Mouse (Mus musculus) embryonic facial prominence, embryonic 13.5 days (tissue): ENCODE data around the gene Gdpgp1. TPM values are rescaled to one million over a fixed set of nuclear protein-coding genes. Genes with fewer than 3 reads are reported as not detected.

Experiments
- ATAC-seq: fragments of 200-750 bp; cut with Nextera tagmentation; 2 replicates; pipeline ENCODE4 v1.8.0; 2017; ENCODE audit warnings: low read depth; ENCODE audit not compliant: insufficient number of reproducible peaks, insufficient read depth, low FRiP score, low TSS enrichment
- H3K27ac ChIP-seq: fragments of 300-500 bp; sonication (generic); 2 replicates; pipeline ENCODE4 v1.5.1; 2015; ENCODE audit warnings: moderate library complexity, mild to moderate bottlenecking, inconsistent platforms
- H3K27me3 ChIP-seq: fragments of 300-500 bp; sonication (generic); 2 replicates; pipeline ENCODE4 v1.6.1; 2015; ENCODE audit warnings: mild to moderate bottlenecking, inconsistent platforms
- H3K36me3 ChIP-seq: fragments of 300-500 bp; sonication (generic); 2 replicates; pipeline ENCODE4 v1.6.1; 2015; ENCODE audit warnings: mild to moderate bottlenecking, inconsistent platforms
- H3K4me1 ChIP-seq: fragments of 300-500 bp; sonication (generic); 2 replicates; pipeline ENCODE4 v1.6.1; 2015; ENCODE audit warnings: inconsistent platforms
- H3K4me2 ChIP-seq: fragments of 300-500 bp; sonication (generic); 2 replicates; pipeline ENCODE4 v1.6.1; 2015; ENCODE audit warnings: moderate library complexity, mild to moderate bottlenecking, inconsistent platforms
- H3K4me3 ChIP-seq: fragments of 300-500 bp; sonication (generic); 2 replicates; pipeline ENCODE4 v1.5.1; 2015; ENCODE audit warnings: mild to moderate bottlenecking, inconsistent platforms
- H3K9ac ChIP-seq: fragments of 300-500 bp; sonication (generic); 2 replicates; pipeline ENCODE4 v1.6.1; 2015; ENCODE audit warnings: mild to moderate bottlenecking, inconsistent platforms
- H3K9me3 ChIP-seq: fragments of 300-500 bp; sonication (generic); 2 replicates; pipeline ENCODE4 v1.6.1; 2016; ENCODE audit warnings: inconsistent platforms
- WGBS: fragments of 180-500 bp; shearing (Covaris S2); methylation state at CpG from one replicate; pipeline ENCODE4 v1.1.7; 2015; ENCODE audit warnings: mixed read lengths; 5-methylcytosine and 5-hydroxymethylcytosine counted together
- polyA plus RNA-seq: library from polyadenylated mRNA; unstranded; fragments of >200 nt; fragmentation: Nextera tagmentation; extraction: Ambion mirVana; gene quantifications from 2 replicates; pipeline ENCODE4 v1.2.1, GENCODE M21; 2015

Gene Gdpgp1
- polyA plus RNA-seq, 1 experiment from 2014 or later = 3.8 TPM

DNA sequence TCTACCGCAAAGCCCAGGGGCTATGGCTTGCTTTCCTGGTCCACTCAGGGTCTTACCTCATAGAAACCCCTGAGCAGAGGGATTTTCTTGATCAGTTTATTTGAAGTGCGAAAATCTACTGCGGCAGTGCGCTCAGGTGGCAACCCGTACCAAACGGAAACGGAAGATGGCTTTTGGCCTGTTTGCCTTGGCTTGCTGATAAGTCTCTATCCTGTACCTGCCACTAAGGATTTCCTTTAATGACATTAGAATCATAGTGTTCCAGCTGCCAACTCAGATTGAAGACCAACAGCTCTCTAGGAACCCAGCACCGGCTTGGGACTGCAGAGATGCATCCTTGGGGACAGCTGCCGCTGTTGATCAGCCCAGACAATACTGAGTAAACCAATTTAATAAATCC lies 1.1 kb downstream of the Gdpgp1 start:
- Histone ChIP-seq H3K36me3 (peaks cover 8% of the 10 kb centered on the region), H3K4me3 (peak overlapping the region; percentile 72; the same call in 1 of the 2 replicates), H3K9ac (peak overlapping the region; percentile 22; the same call in 1 of the 2 replicates), H3K9me3 (no peaks in the 10 kb centered on the region), H3K27me3 (0 out of 2 replicates have a peak, but pooled peaks cover 4% of the 10 kb centered on the region), H3K27ac (no peak overlapping the region), H3K4me1 (peaks cover 25% of the 10 kb centered on the region), H3K4me2 (peak overlapping the region; percentile 87)
- no peak for ATAC-seq
- WGBS = 77% methylated on average over 9 of the region's 9 CpGs

DNA sequence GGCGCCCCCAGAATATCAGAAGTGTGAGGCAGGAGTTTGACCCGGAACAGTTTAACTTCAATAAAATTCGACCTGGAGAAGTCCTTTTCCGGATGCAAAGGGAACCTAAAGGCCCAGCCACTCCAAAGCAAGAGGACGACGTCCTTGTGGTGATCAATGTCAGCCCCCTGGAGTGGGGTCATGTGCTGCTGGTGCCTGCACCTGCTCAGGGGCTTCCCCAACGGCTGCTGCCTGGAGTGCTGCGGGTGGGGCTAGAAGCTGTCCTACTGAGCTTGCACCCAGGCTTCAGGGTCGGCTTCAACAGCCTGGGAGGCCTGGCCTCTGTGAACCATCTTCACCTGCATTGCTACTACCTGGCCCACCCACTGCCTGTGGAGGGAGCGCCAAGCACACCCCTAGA lies 5.9 kb downstream of the Gdpgp1 start:
- Histone ChIP-seq H3K9ac (no peak overlapping the region), H3K4me1 (peaks cover 13% of the 10 kb centered on the region), H3K4me2 (no peak overlapping the region), H3K4me3 (no peak overlapping the region), H3K36me3 (peaks cover 30% of the 10 kb centered on the region), H3K27ac (no peak overlapping the region), H3K9me3 (no peaks in the 10 kb centered on the region), H3K27me3 (no peaks in the 10 kb centered on the region)
- no peak for ATAC-seq
- 89% methylated on average over 10 of the region's 10 CpGs for WGBS

GRCm38 (mm10) chr7:80241661-80242060 lies 9.0 kb downstream of the Gdpgp1 start:
- H3K27me3 ChIP-seq = no peaks in the 10 kb centered on the region

DNA sequence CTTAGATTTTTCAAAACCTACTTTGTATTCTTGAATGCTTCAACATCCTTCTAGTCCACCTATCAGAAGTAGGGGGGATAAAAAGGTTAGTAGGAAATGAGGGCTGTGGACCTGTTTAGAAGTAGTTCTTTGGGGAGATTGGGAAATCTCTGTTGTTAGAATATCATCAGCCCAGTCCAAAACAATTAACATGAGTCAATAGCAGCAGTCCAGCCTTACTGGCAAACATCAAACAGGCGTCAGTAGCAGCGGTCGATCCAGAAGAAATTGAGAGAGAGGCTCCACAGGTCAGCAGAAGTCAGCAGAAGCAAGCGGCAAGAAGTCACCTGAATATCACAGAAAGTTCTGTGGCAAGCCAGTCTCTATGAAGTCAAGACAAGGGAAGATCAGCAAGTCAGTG lies 12.2 kb downstream of the Gdpgp1 start:
- Histone ChIP-seq H3K27ac (no peak overlapping the region), H3K4me2 (no peak overlapping the region), H3K9me3 (peaks cover 3% of the 10 kb centered on the region; the same call in 1 of the 2 replicates), H3K4me3 (no peak overlapping the region), H3K27me3 (no peaks in the 10 kb centered on the region), H3K36me3 (peaks cover 14% of the 10 kb centered on the region), H3K9ac (no peak overlapping the region), H3K4me1 (no peaks in the 10 kb centered on the region)
- 91% methylated on average over 4 of the region's 4 CpGs for WGBS
- no peak for ATAC-seq

More at GRCm38 (mm10) chr7:80241661-80242060, 9.0 kb downstream of the Gdpgp1 start:
- Histone ChIP-seq H3K4me3 (no peak overlapping the region), H3K4me2 (no peak overlapping the region), H3K27ac (no peak overlapping the region), H3K36me3 (peaks cover 30% of the 10 kb centered on the region), H3K4me1 (no peaks in the 10 kb centered on the region), H3K9ac (no peak overlapping the region), H3K9me3 (peaks cover 3% of the 10 kb centered on the region; the same call in 1 of the 2 replicates)
- 84% methylated on average over 4 of the region's 4 CpGs for WGBS
- no peak for ATAC-seq

GRCm38 (mm10) chr7:80246148-80246721 lies 13.6 kb downstream of the Gdpgp1 start, which contains the start of gene Ttll13:
Gene Ttll13 (plus strand): TSS chr7:80246376.
- peaks cover 5% of the 10 kb centered on the region; the same call in 1 of the 2 replicates for H3K36me3 ChIP-seq
- peak within 1 kb of the TSS; percentile 65 for H3K4me3 ChIP-seq
- peaks cover 3% of the 10 kb centered on the region; the same call in 1 of the 2 replicates for H3K9me3 ChIP-seq
- under 1% methylated on average over 48 of the region's 48 CpGs for WGBS
- H3K4me1 ChIP-seq = no peaks in the 10 kb centered on the region
- peak; percentile 94 for ATAC-seq
- H3K9ac ChIP-seq = peak within 1 kb of the TSS; percentile 78
- H3K4me2 ChIP-seq = peak within 1 kb of the TSS; percentile 66
- peak within 1 kb of the TSS; percentile 60 for H3K27ac ChIP-seq
- H3K27me3 ChIP-seq = no peaks in the 10 kb centered on the region

DNA sequence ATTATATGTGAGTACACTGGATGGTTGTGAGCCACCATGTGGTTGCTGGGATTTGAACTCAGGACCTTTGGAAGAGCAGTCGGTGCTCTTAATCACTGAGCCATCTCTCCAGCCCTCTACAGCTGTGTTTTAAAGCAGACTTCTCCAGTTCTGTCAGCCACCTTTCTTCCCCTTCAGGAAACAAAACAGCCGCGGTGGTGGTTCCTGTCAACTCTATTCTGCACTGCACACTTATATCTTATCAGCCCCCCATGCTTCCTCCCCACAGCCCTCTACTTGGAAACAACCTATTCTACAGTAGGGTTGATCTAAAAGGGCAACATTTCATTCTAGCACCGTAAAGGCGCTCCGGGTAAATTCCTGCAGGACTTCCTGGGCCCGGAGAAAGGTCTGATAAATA lies 14.2 kb downstream of the Gdpgp1 start:
- 66% methylated on average over 7 of the region's 7 CpGs for WGBS
- H3K9ac ChIP-seq = peak overlapping the region; percentile 78; the same call in 1 of the 2 replicates
- no peaks in the 10 kb centered on the region for H3K27me3 ChIP-seq
- no peak for ATAC-seq
- peak overlapping the region; percentile 66 for H3K4me2 ChIP-seq
- H3K4me3 ChIP-seq = peak overlapping the region; percentile 65
- H3K9me3 ChIP-seq = peaks cover 3% of the 10 kb centered on the region; the same call in 1 of the 2 replicates
- no peak overlapping the region for H3K27ac ChIP-seq
- H3K4me1 ChIP-seq = no peaks in the 10 kb centered on the region
- H3K36me3 ChIP-seq = no peaks in the 10 kb centered on the region; the same call in 1 of the 2 replicates

- Histone ChIP-seq H3K27me3 (peaks cover 21% of the 10 kb centered on the region), H3K9ac (no peak overlapping the region), H3K4me1 (no peaks in the 10 kb centered on the region), H3K36me3 (no peaks in the 10 kb centered on the region), H3K4me2 (no peak overlapping the region), H3K4me3 (no peak overlapping the region), H3K9me3 (no peaks in the 10 kb centered on the region), H3K27ac (no peak overlapping the region)
- WGBS = 84% methylated on average over 7 of the region's 7 CpGs
- ATAC-seq = no peak
These were observed 19.8 kb downstream of the Gdpgp1 start for GRCm38 (mm10) chr7:80252437-80252836.

GRCm38 (mm10) chr7:80252886-80253285 lies 20.2 kb downstream of the Gdpgp1 start:
- H3K4me1 ChIP-seq = no peaks in the 10 kb centered on the region
- H3K27me3 ChIP-seq = peaks cover 26% of the 10 kb centered on the region
- 86% methylated on average over 11 of the region's 11 CpGs for WGBS
- H3K9me3 ChIP-seq = no peaks in the 10 kb centered on the region
- ATAC-seq = no peak
- H3K9ac ChIP-seq = no peak overlapping the region
- H3K36me3 ChIP-seq = no peaks in the 10 kb centered on the region
- H3K4me3 ChIP-seq = no peak overlapping the region
- H3K27ac ChIP-seq = no peak overlapping the region
- H3K4me2 ChIP-seq = no peak overlapping the region

DNA sequence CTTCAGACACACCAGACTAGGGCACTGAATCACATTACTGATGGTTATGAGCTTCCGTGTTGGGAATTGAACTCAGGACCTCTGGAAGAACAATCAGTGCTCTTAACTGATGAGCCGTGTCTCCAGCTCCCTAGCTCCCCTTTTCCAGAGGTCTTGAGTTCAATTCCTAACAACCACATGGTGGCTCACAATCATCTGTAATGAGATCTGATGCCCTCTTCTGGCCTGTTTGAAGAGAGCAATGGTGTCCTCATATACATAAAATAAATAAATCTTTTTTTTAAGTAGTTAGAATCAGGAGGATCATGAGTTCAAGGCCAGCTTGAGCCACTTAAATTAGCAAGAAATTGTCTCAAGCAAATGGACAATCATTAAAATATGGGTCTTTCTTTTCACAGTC lies 23.3 kb downstream of the Gdpgp1 start:
- H3K4me1 ChIP-seq = peaks cover 5% of the 10 kb centered on the region; the same call in 1 of the 2 replicates
- no peaks in the 10 kb centered on the region for H3K9me3 ChIP-seq
- no peak overlapping the region for H3K9ac ChIP-seq
- ATAC-seq = no peak
- H3K4me2 ChIP-seq = no peak overlapping the region
- H3K36me3 ChIP-seq = no peaks in the 10 kb centered on the region
- H3K27ac ChIP-seq = no peak overlapping the region
- H3K27me3 ChIP-seq = peaks cover 48% of the 10 kb centered on the region
- no peak overlapping the region for H3K4me3 ChIP-seq
- WGBS = 79% methylated on average over 2 of the region's 2 CpGs

GRCm38 (mm10) chr7:80257706-80258105 lies 25.0 kb downstream of the Gdpgp1 start:
- peaks cover 13% of the 10 kb centered on the region for H3K4me1 ChIP-seq
- H3K9ac ChIP-seq = no peak overlapping the region
- no peak overlapping the region for H3K4me2 ChIP-seq
- ATAC-seq = no peak
- H3K27ac ChIP-seq = no peak overlapping the region
- H3K4me3 ChIP-seq = no peak overlapping the region
- no peaks in the 10 kb centered on the region for H3K9me3 ChIP-seq
- H3K36me3 ChIP-seq = no peaks in the 10 kb centered on the region
- H3K27me3 ChIP-seq = peaks cover 48% of the 10 kb centered on the region
- 59% methylated on average over 2 of the region's 2 CpGs for WGBS

- peak; percentile 69 for ATAC-seq
- Histone ChIP-seq H3K27me3 (peaks cover 33% of the 10 kb centered on the region), H3K4me2 (peak within 1 kb of the TSS; percentile 86), H3K36me3 (peaks cover 25% of the 10 kb centered on the region), H3K4me3 (peak within 1 kb of the TSS; percentile 89), H3K9me3 (no peaks in the 10 kb centered on the region), H3K27ac (peak within 1 kb of the TSS; percentile 83), H3K9ac (peak within 1 kb of the TSS; percentile 91), H3K4me1 (peaks cover 13% of the 10 kb centered on the region)
- 26% methylated on average over 40 of the region's 40 CpGs for WGBS
These were observed 28.1 kb downstream of the Gdpgp1 start, which contains the start of gene Ngrn for GRCm38 (mm10) chr7:80260625-80261371. Gene Ngrn (plus strand): TSS chr7:80261215.
